In the genomic region with DNA sequence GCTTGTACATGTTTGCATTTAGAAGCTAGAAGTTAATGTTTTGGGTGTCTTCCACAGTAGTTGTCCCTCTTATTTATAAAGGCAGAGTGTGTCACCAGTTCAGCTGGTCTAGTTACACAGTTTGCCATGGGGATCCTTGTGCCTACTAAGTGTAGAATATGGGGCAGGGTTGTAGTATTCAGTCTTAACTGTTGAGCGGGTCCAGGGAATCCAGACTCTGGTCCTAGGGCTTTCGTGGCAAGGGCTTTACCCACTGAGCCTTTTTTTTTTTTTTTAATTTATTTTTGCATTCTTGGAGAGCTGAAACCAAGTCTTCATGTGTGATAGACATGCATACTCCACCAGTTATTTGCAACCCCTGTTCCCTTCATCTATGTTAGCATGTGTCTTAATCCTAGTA, we compare ENCODE assay signal across 19 mouse cellular contexts. TPM values are rescaled to one million over a fixed set of nuclear protein-coding genes. Genes with fewer than 3 reads are reported as not detected.
DNase-seq lines count a peak whose midpoint lies in the region; ATAC-seq lines count a peak whose summit lies in the region.
"Had no signal": no experiment of that assay in that cellular context is flagged by ENCODE, and none has a peak within 500 bp of the region (broad histone marks: within the 10 kb centered on the region; RNA-seq: fewer than 3 reads in every experiment).

No protein-coding gene starts in this region.

- H3K36me3 ChIP-seq in heart, embryonic 10.5 days = peaks cover 91% of the 10 kb centered on the region
- peaks cover 31% of the 10 kb centered on the region for H3K36me3 ChIP-seq in heart, embryonic 11.5 days (ENCODE audit: control insufficient read depth, insufficient read depth, low read length)
- H3K36me3 ChIP-seq in midbrain, embryonic 11.5 days (ENCODE audit: control insufficient read depth, insufficient read depth, low read length) = peaks cover 16% of the 10 kb centered on the region
- H3K36me3 ChIP-seq in midbrain, embryonic 15.5 days (replicated peaks) = peaks cover 43% of the 10 kb centered on the region

- no peak overlapping the region for H3K9ac ChIP-seq in heart, embryonic 11.5 days (ENCODE audit: low read depth, low read length)
- no peak overlapping the region for H3K9ac ChIP-seq in midbrain, embryonic 11.5 days (ENCODE audit: low read length)
- H3K9ac ChIP-seq in midbrain, embryonic 15.5 days = no peak overlapping the region

- whole genome bisulfite sequencing in heart, embryonic 10.5 days = 93% methylated on average over 2 of the region's 2 CpGs
- WGBS in heart, embryonic 11.5 days (ENCODE audit: insufficient replicate concordance) = 94% methylated on average over 2 of the region's 2 CpGs
- 96% methylated on average over 2 of the region's 2 CpGs for WGBS in midbrain, embryonic 11.5 days
- WGBS in midbrain, embryonic 15.5 days = 96% methylated on average over 2 of the region's 2 CpGs

- no peak overlapping the region for H3K4me2 ChIP-seq in heart, embryonic 11.5 days
- H3K4me2 ChIP-seq in midbrain, embryonic 11.5 days = no peak overlapping the region
- no peak overlapping the region for H3K4me2 ChIP-seq in midbrain, embryonic 15.5 days

- H3K4me1 ChIP-seq in heart, embryonic 10.5 days = no peaks in the 10 kb centered on the region
- H3K4me1 ChIP-seq in heart, embryonic 11.5 days (ENCODE audit: control insufficient read depth, insufficient read depth, low read length) = no peaks in the 10 kb centered on the region
- no peaks in the 10 kb centered on the region for H3K4me1 ChIP-seq in midbrain, embryonic 11.5 days (ENCODE audit: control insufficient read depth, insufficient read depth, low read length)
- no peaks in the 10 kb centered on the region for H3K4me1 ChIP-seq in midbrain, embryonic 15.5 days

- no peak overlapping the region for H3K27ac ChIP-seq in heart, embryonic 10.5 days
- no peak overlapping the region for H3K27ac ChIP-seq in heart, embryonic 11.5 days (ENCODE audit: low read depth, low read length)
- no peak overlapping the region for H3K27ac ChIP-seq in midbrain, embryonic 11.5 days (ENCODE audit: low read depth, low read length)
- H3K27ac ChIP-seq in midbrain, embryonic 15.5 days = no peak overlapping the region

- H3K4me3 ChIP-seq in heart, embryonic 10.5 days = no peak overlapping the region
- no peak overlapping the region for H3K4me3 ChIP-seq in heart, embryonic 11.5 days (ENCODE audit: low read depth, low read length)
- H3K4me3 ChIP-seq in midbrain, embryonic 11.5 days (ENCODE audit: low read depth, low read length) = no peak overlapping the region
- no peak overlapping the region for H3K4me3 ChIP-seq in midbrain, embryonic 15.5 days

- H3K27me3 ChIP-seq in heart, embryonic 10.5 days (ENCODE audit: insufficient read depth, poor library complexity, severe bottlenecking) = no peaks in the 10 kb centered on the region
- no peaks in the 10 kb centered on the region for H3K27me3 ChIP-seq in heart, embryonic 11.5 days (ENCODE audit: control insufficient read depth, insufficient read depth, low read length)
- no peaks in the 10 kb centered on the region for H3K27me3 ChIP-seq in midbrain, embryonic 11.5 days (ENCODE audit: control insufficient read depth, insufficient read depth, low read length)
- no peaks in the 10 kb centered on the region for H3K27me3 ChIP-seq in midbrain, embryonic 15.5 days (replicated peaks)
- H3K27me3 ChIP-seq: CH12.LX, Patski had no signal

- peak; percentile 62 for DNase-seq in heart, embryonic 10.5 days (ENCODE audit: low spot score)
- peak; percentile 68 for DNase-seq in midbrain, embryonic 11.5 days (ENCODE audit: low spot score, missing footprints)
- DNase-seq: adrenal gland, adult 2 months; adrenal gland, adult 8-10 months; adrenal gland, postnatal 10 days; adrenal gland, postnatal 14 days; adrenal gland, postnatal 25 days; adrenal gland, postnatal 36 days; B cell, adult 2 months; cerebellum, adult 11 months; cerebellum, adult 11-12 months; cerebellum, adult 18-20 months had no signal

- no peaks in the 10 kb centered on the region for H3K9me3 ChIP-seq in heart, embryonic 10.5 days
- no peaks in the 10 kb centered on the region for H3K9me3 ChIP-seq in heart, embryonic 11.5 days (replicated peaks; ENCODE audit: control insufficient read depth, low read length)
- H3K9me3 ChIP-seq in midbrain, embryonic 11.5 days (ENCODE audit: control insufficient read depth, low read length) = no peaks in the 10 kb centered on the region
- H3K9me3 ChIP-seq in midbrain, embryonic 15.5 days = no peaks in the 10 kb centered on the region
- H3K9me3 ChIP-seq: G1E had no signal

- no peak for ATAC-seq in heart, embryonic 11.5 days (replicated peaks; ENCODE audit: insufficient number of reproducible peaks, low FRiP score, low TSS enrichment)
- no peak for ATAC-seq in midbrain, embryonic 11.5 days (ENCODE audit: low FRiP score)
- no peak for ATAC-seq in midbrain, embryonic 15.5 days (replicated peaks)
- ATAC-seq: activated CD4-positive, CD25-positive, alpha-beta regulatory T cell, adult 4 months; CD4-positive, CD25-positive, alpha-beta regulatory T cell, adult 4 months; Patski had no signal

RNA-seq across cellular contexts. Expression of a gene that starts 14.5 kb away (rescaled TPM):
- polyA plus RNA-seq in heart, embryonic 10.5 days (2016; fragmentation: Nextera tagmentation; extraction: Ambion mirVana) = 252 and 254 TPM in 2 replicates
- polyA plus RNA-seq in heart, embryonic 11.5 days (2014; fragmentation: Nextera tagmentation; extraction: Ambion mirVana) = 262 and 263 TPM in 2 replicates
- 257 and 260 TPM in 2 replicates for polyA plus RNA-seq in midbrain, embryonic 11.5 days (2014; fragmentation: Nextera tagmentation; extraction: Ambion mirVana)
- 242 and 250 TPM in 2 replicates for polyA plus RNA-seq in midbrain, embryonic 15.5 days (2015; fragmentation: Nextera tagmentation; extraction: Ambion mirVana)

RNA-seq across cellular contexts. Expression of a gene that starts 24.2 kb away (rescaled TPM):
- 8.6 and 11.1 TPM in 2 replicates for polyA plus RNA-seq in heart, embryonic 10.5 days (2016; fragmentation: Nextera tagmentation; extraction: Ambion mirVana)
- 15.7 and 16.2 TPM in 2 replicates for polyA plus RNA-seq in heart, embryonic 11.5 days (2014; fragmentation: Nextera tagmentation; extraction: Ambion mirVana)
- 12.3 and 13.1 TPM in 2 replicates for polyA plus RNA-seq in midbrain, embryonic 11.5 days (2014; fragmentation: Nextera tagmentation; extraction: Ambion mirVana)
- 137 and 138 TPM in 2 replicates for polyA plus RNA-seq in midbrain, embryonic 15.5 days (2015; fragmentation: Nextera tagmentation; extraction: Ambion mirVana)
- polyA plus RNA-seq: G1E had no signal

RNA-seq across cellular contexts. Expression of a gene that starts 43.1 kb away (rescaled TPM):
- 33.2 and 42.2 TPM in 2 replicates for polyA plus RNA-seq in heart, embryonic 10.5 days (2016; fragmentation: Nextera tagmentation; extraction: Ambion mirVana)
- polyA plus RNA-seq in heart, embryonic 11.5 days (2014; fragmentation: Nextera tagmentation; extraction: Ambion mirVana) = 26.2 and 31.5 TPM in 2 replicates
- polyA plus RNA-seq in midbrain, embryonic 11.5 days (2014; fragmentation: Nextera tagmentation; extraction: Ambion mirVana) = 45.3 and 48.8 TPM in 2 replicates
- polyA plus RNA-seq in midbrain, embryonic 15.5 days (2015; fragmentation: Nextera tagmentation; extraction: Ambion mirVana) = 70.4 and 71.1 TPM in 2 replicates

RNA-seq across cellular contexts. Expression of a gene that starts 43.1 kb away (rescaled TPM):
- polyA plus RNA-seq in heart, embryonic 10.5 days (2016; fragmentation: Nextera tagmentation; extraction: Ambion mirVana) = 276 and 329 TPM in 2 replicates
- 331 and 358 TPM in 2 replicates for polyA plus RNA-seq in heart, embryonic 11.5 days (2014; fragmentation: Nextera tagmentation; extraction: Ambion mirVana)
- 200 and 204 TPM in 2 replicates for polyA plus RNA-seq in midbrain, embryonic 11.5 days (2014; fragmentation: Nextera tagmentation; extraction: Ambion mirVana)
- 202 and 212 TPM in 2 replicates for polyA plus RNA-seq in midbrain, embryonic 15.5 days (2015; fragmentation: Nextera tagmentation; extraction: Ambion mirVana)
